Mouse (Mus musculus) liver, embryonic 12.5 days (tissue): ENCODE results near the gene Cbln4. TPM values are rescaled to one million over a fixed set of nuclear protein-coding genes. Genes with fewer than 3 reads are reported as not detected.

Experiments used
- ATAC-seq: fragments of 200-750 bp; cut with Nextera tagmentation; 2 replicates; pipeline ENCODE4 v1.8.0; 2017; ENCODE audit warnings: moderate number of reproducible peaks, mild to moderate bottlenecking, moderate library complexity
- H3K27ac ChIP-seq: fragments of 300-500 bp; sonication (generic); 2 replicates; pipeline ENCODE4 v1.5.1; 2016; ENCODE audit warnings: mild to moderate bottlenecking
- H3K27me3 ChIP-seq: fragments of 300-500 bp; sonication (generic); replicated peaks from 2 replicates; pipeline ENCODE4 v1.6.1; 2016; ENCODE audit warnings: mild to moderate bottlenecking, moderate library complexity
- H3K36me3 ChIP-seq: fragments of 300-500 bp; sonication (generic); 2 replicates; pipeline ENCODE4 v1.6.1; 2016; ENCODE audit warnings: mild to moderate bottlenecking, moderate library complexity
- H3K4me1 ChIP-seq: fragments of 300-500 bp; sonication (generic); 2 replicates; pipeline ENCODE4 v1.6.1; 2016
- H3K4me2 ChIP-seq: fragments of 300-500 bp; sonication (generic); 2 replicates; pipeline ENCODE4 v1.6.1; 2016; ENCODE audit warnings: mild to moderate bottlenecking, moderate library complexity
- H3K4me3 ChIP-seq: fragments of 300-500 bp; sonication (generic); 2 replicates; pipeline ENCODE4 v1.5.1; 2016; ENCODE audit warnings: mild to moderate bottlenecking, moderate library complexity
- H3K9ac ChIP-seq: fragments of 300-500 bp; sonication (generic); 2 replicates; pipeline ENCODE4 v1.6.1; 2016; ENCODE audit warnings: mild to moderate bottlenecking, moderate library complexity
- H3K9me3 ChIP-seq: fragments of 300-500 bp; sonication (generic); replicated peaks from 2 replicates; pipeline ENCODE4 v1.6.1; 2016; ENCODE audit warnings: mild to moderate bottlenecking, moderate library complexity
- WGBS: fragments of 180-500 bp; shearing (Covaris S2); methylation state at CpG from one replicate; pipeline ENCODE4 v1.1.7; 2016; ENCODE audit not compliant: insufficient replicate concordance; 5-methylcytosine and 5-hydroxymethylcytosine counted together
- polyA plus RNA-seq: library from polyadenylated mRNA; unstranded; fragments of >200 nt; fragmentation: Nextera tagmentation; extraction: Ambion mirVana; gene quantifications from 2 replicates; pipeline ENCODE4 v1.2.1, GENCODE M21; 2016

Cbln4 gene
- polyA plus RNA-seq: not detected in 2 replicates

GRCm38 (mm10) chr2:172043235-172043610 is at the start of gene Cbln4:
Cbln4 (minus strand) TSS chr2:172043466.
- H3K27ac ChIP-seq: no peak within 1 kb of the TSS
- no peak within 1 kb of the TSS for H3K4me3 ChIP-seq
- H3K36me3 ChIP-seq: no peaks in the 10 kb centered on the region
- ATAC-seq: no peak
- WGBS: 3% methylated on average over 23 of the region's 23 CpGs
- peak within 1 kb of the TSS; percentile 25 for H3K4me2 ChIP-seq
- peaks cover 40% of the 10 kb centered on the region for H3K27me3 ChIP-seq
- peaks cover 9% of the 10 kb centered on the region; the same call in 1 of the 2 replicates for H3K9me3 ChIP-seq
- no peak within 1 kb of the TSS for H3K9ac ChIP-seq
- no peaks in the 10 kb centered on the region for H3K4me1 ChIP-seq

GRCm38 (mm10) chr2:172078596-172078995 is 35.3 kb upstream of the Cbln4 start:
- H3K4me3 ChIP-seq: no peak overlapping the region
- H3K27me3 ChIP-seq: no peaks in the 10 kb centered on the region
- H3K9ac ChIP-seq: no peak overlapping the region
- peaks cover 50% of the 10 kb centered on the region for H3K9me3 ChIP-seq
- no peak overlapping the region for H3K4me2 ChIP-seq
- 61% methylated on average over 3 of the region's 3 CpGs for WGBS
- no peaks in the 10 kb centered on the region for H3K36me3 ChIP-seq
- no peak overlapping the region for H3K27ac ChIP-seq
- ATAC-seq: no peak
- no peaks in the 10 kb centered on the region for H3K4me1 ChIP-seq

- Histone ChIP-seq H3K9ac (no peak overlapping the region), H3K4me2 (no peak overlapping the region), H3K36me3 (no peaks in the 10 kb centered on the region), H3K4me3 (no peak overlapping the region), H3K4me1 (no peaks in the 10 kb centered on the region), H3K9me3 (peaks cover 30% of the 10 kb centered on the region), H3K27me3 (no peaks in the 10 kb centered on the region), H3K27ac (no peak overlapping the region)
- WGBS: 65% methylated on average over 5 of the region's 5 CpGs
- ATAC-seq: no peak
Measured at GRCm38 (mm10) chr2:172076295-172076694, 33.0 kb upstream of the Cbln4 start.

- Histone ChIP-seq H3K36me3 (no peaks in the 10 kb centered on the region), H3K27me3 (no peaks in the 10 kb centered on the region), H3K9ac (no peak overlapping the region), H3K4me2 (no peak overlapping the region), H3K4me1 (no peaks in the 10 kb centered on the region), H3K27ac (no peak overlapping the region), H3K9me3 (peaks cover 39% of the 10 kb centered on the region), H3K4me3 (no peak overlapping the region)
- no peak for ATAC-seq
- WGBS: 61% methylated on average over 7 of the region's 7 CpGs
Measured at GRCm38 (mm10) chr2:172062876-172063275, 19.6 kb upstream of the Cbln4 start.

GRCm38 (mm10) chr2:172059747-172060146 is 16.5 kb upstream of the Cbln4 start:
- H3K36me3 ChIP-seq: no peaks in the 10 kb centered on the region
- H3K27ac ChIP-seq: no peak overlapping the region
- no peaks in the 10 kb centered on the region for H3K4me1 ChIP-seq
- peaks cover 41% of the 10 kb centered on the region for H3K9me3 ChIP-seq
- H3K4me3 ChIP-seq: no peak overlapping the region
- no peak overlapping the region for H3K4me2 ChIP-seq
- 47% methylated on average over 3 of the region's 3 CpGs for WGBS
- no peak for ATAC-seq
- H3K27me3 ChIP-seq: no peaks in the 10 kb centered on the region
- H3K9ac ChIP-seq: no peak overlapping the region

GRCm38 (mm10) chr2:172058936-172059665 is 15.8 kb upstream of the Cbln4 start:
- H3K9me3 ChIP-seq: peaks cover 37% of the 10 kb centered on the region
- H3K4me2 ChIP-seq: no peak overlapping the region
- no peaks in the 10 kb centered on the region for H3K36me3 ChIP-seq
- H3K4me3 ChIP-seq: no peak overlapping the region
- H3K4me1 ChIP-seq: no peaks in the 10 kb centered on the region
- WGBS: 59% methylated on average over 7 of the region's 7 CpGs
- H3K27me3 ChIP-seq: no peaks in the 10 kb centered on the region
- no peak overlapping the region for H3K27ac ChIP-seq
- no peak for ATAC-seq
- no peak overlapping the region for H3K9ac ChIP-seq

- Histone ChIP-seq H3K4me3 (no peak overlapping the region), H3K36me3 (no peaks in the 10 kb centered on the region), H3K4me2 (no peak overlapping the region), H3K9me3 (peaks cover 6% of the 10 kb centered on the region; the same call in 1 of the 2 replicates), H3K9ac (no peak overlapping the region), H3K27me3 (peaks cover 37% of the 10 kb centered on the region), H3K4me1 (no peaks in the 10 kb centered on the region), H3K27ac (no peak overlapping the region)
- 37% methylated on average over 7 of the region's 7 CpGs for WGBS
- ATAC-seq: no peak
Measured at GRCm38 (mm10) chr2:172046002-172046401, 2.7 kb upstream of the Cbln4 start.

- Histone ChIP-seq H3K9me3 (peaks cover 9% of the 10 kb centered on the region; the same call in 1 of the 2 replicates), H3K4me3 (no peak overlapping the region), H3K4me1 (no peaks in the 10 kb centered on the region), H3K27me3 (peaks cover 40% of the 10 kb centered on the region), H3K9ac (no peak overlapping the region), H3K36me3 (no peaks in the 10 kb centered on the region), H3K27ac (no peak overlapping the region), H3K4me2 (peak overlapping the region; percentile 25)
- 3% methylated on average over 46 of the region's 46 CpGs for WGBS
- ATAC-seq: no peak
Measured at GRCm38 (mm10) chr2:172042607-172043234, 545 bp downstream of the Cbln4 start.

GRCm38 (mm10) chr2:172042125-172042524 is 1.1 kb downstream of the Cbln4 start:
- Histone ChIP-seq H3K9me3 (peaks cover 9% of the 10 kb centered on the region; the same call in 1 of the 2 replicates), H3K36me3 (no peaks in the 10 kb centered on the region), H3K9ac (no peak overlapping the region), H3K4me2 (peak overlapping the region; percentile 25), H3K27ac (no peak overlapping the region), H3K4me3 (no peak overlapping the region), H3K4me1 (no peaks in the 10 kb centered on the region), H3K27me3 (peaks cover 40% of the 10 kb centered on the region)
- 3% methylated on average over 34 of the region's 34 CpGs for WGBS
- ATAC-seq: 0 out of 2 replicates have a peak, but pooled peaks have one; percentile 42

- H3K4me2 ChIP-seq: no peak overlapping the region
- no peaks in the 10 kb centered on the region for H3K4me1 ChIP-seq
- no peak overlapping the region for H3K4me3 ChIP-seq
- no peak overlapping the region for H3K9ac ChIP-seq
- peaks cover 40% of the 10 kb centered on the region for H3K27me3 ChIP-seq
- H3K27ac ChIP-seq: no peak overlapping the region
- H3K36me3 ChIP-seq: no peaks in the 10 kb centered on the region
- ATAC-seq: no peak
- WGBS: 55% methylated on average over 10 of the region's 10 CpGs
- peaks cover 5% of the 10 kb centered on the region; the same call in 1 of the 2 replicates for H3K9me3 ChIP-seq
Measured at GRCm38 (mm10) chr2:172040859-172041258, 2.4 kb downstream of the Cbln4 start.

GRCm38 (mm10) chr2:172039601-172040000 is 3.7 kb downstream of the Cbln4 start:
- Histone ChIP-seq H3K27ac (no peak overlapping the region), H3K36me3 (no peaks in the 10 kb centered on the region), H3K9me3 (0 out of 2 replicates have a peak, but pooled peaks cover 5% of the 10 kb centered on the region), H3K4me1 (no peaks in the 10 kb centered on the region), H3K9ac (no peak overlapping the region), H3K4me3 (no peak overlapping the region), H3K4me2 (no peak overlapping the region), H3K27me3 (peaks cover 37% of the 10 kb centered on the region)
- WGBS: 70% methylated on average over 5 of the region's 5 CpGs
- ATAC-seq: no peak

- Histone ChIP-seq H3K4me3 (no peak overlapping the region), H3K27ac (no peak overlapping the region), H3K36me3 (no peaks in the 10 kb centered on the region), H3K9ac (no peak overlapping the region), H3K4me1 (no peaks in the 10 kb centered on the region), H3K9me3 (0 out of 2 replicates have a peak, but pooled peaks cover 13% of the 10 kb centered on the region), H3K4me2 (no peak overlapping the region), H3K27me3 (no peaks in the 10 kb centered on the region)
- no peak for ATAC-seq
- 30% methylated on average over 5 of the region's 5 CpGs for WGBS
Measured at GRCm38 (mm10) chr2:172034281-172034680, 9.0 kb downstream of the Cbln4 start.
